Mouse (Mus musculus) neural tube, embryonic 11.5 days (tissue): ENCODE measurements around the gene Rmnd1. TPM values are rescaled to one million over a fixed set of nuclear protein-coding genes. Genes with fewer than 3 reads are reported as not detected.

Experiments used
- ATAC-seq: fragments of 200-750 bp; cut with Nextera tagmentation; 2 replicates; pipeline ENCODE4 v1.8.0; 2017; ENCODE audit warnings: moderate number of reproducible peaks, mild to moderate bottlenecking, moderate TSS enrichment, moderate library complexity; ENCODE audit not compliant: insufficient read depth, low FRiP score, low TSS enrichment
- DNase-seq: peaks from one replicate; pipeline ENCODE4 v3.0.0-alpha.2; 2015; ENCODE audit warnings: low spot score
- H3K27ac ChIP-seq: fragments of 300-500 bp; sonication (generic); 2 replicates; pipeline ENCODE4 v1.5.1; 2014; ENCODE audit warnings: low read depth, mild to moderate bottlenecking, low read length
- H3K27me3 ChIP-seq: fragments of 300-500 bp; sonication (generic); 2 replicates; pipeline ENCODE4 v1.6.1; 2014; ENCODE audit warnings: mild to moderate bottlenecking, low read length, mixed read lengths; ENCODE audit not compliant: control insufficient read depth, insufficient read depth
- H3K36me3 ChIP-seq: fragments of 300-500 bp; sonication (generic); 2 replicates; pipeline ENCODE4 v1.6.1; 2014; ENCODE audit warnings: mild to moderate bottlenecking, low read length, moderate library complexity, mixed read lengths; ENCODE audit not compliant: control insufficient read depth, insufficient read depth
- H3K4me1 ChIP-seq: fragments of 300-500 bp; sonication (generic); 2 replicates; pipeline ENCODE4 v1.6.1; 2014; ENCODE audit warnings: low read length, mixed read lengths; ENCODE audit not compliant: control insufficient read depth, insufficient read depth
- H3K4me2 ChIP-seq: fragments of 300-500 bp; sonication (generic); 2 replicates; pipeline ENCODE4 v1.6.1; 2014; ENCODE audit warnings: low read depth, mild to moderate bottlenecking, moderate library complexity
- H3K4me3 ChIP-seq: fragments of 300-500 bp; sonication (generic); 2 replicates; pipeline ENCODE4 v1.5.1; 2014; ENCODE audit warnings: low read depth, low read length
- H3K9ac ChIP-seq: fragments of 300-500 bp; sonication (generic); 2 replicates; pipeline ENCODE4 v1.6.1; 2014; ENCODE audit warnings: mild to moderate bottlenecking, low read length
- H3K9me3 ChIP-seq: fragments of 300-500 bp; sonication (generic); 2 replicates; pipeline ENCODE4 v1.6.1; 2016; ENCODE audit warnings: low read length; ENCODE audit not compliant: control insufficient read depth
- WGBS: fragments of 180-500 bp; shearing (Covaris S2); extraction: QIAGEN DNeasy Blood & Tissue Kit; methylation state at CpG from one replicate; pipeline ENCODE4 v1.1.7; 2014; 5-methylcytosine and 5-hydroxymethylcytosine counted together
- polyA plus RNA-seq: library from polyadenylated mRNA; unstranded; fragments of >200 nt; fragmentation: Nextera tagmentation; extraction: Ambion mirVana; gene quantifications from 2 replicates; pipeline ENCODE4 v1.2.1, GENCODE M21; 2014

Gene Rmnd1
- polyA plus RNA-seq, 1 experiment from 2014 or later, result 47.6 TPM

GRCm38 (mm10) chr10:4354371-4355260 is 77.6 kb downstream of the Rmnd1 start:
- Histone ChIP-seq H3K4me3 (no peak overlapping the region), H3K9ac (no peak overlapping the region), H3K27ac (no peak overlapping the region), H3K4me1 (no peaks in the 10 kb centered on the region), H3K36me3 (peaks cover 8% of the 10 kb centered on the region), H3K27me3 (no peaks in the 10 kb centered on the region), H3K4me2 (no peak overlapping the region), H3K9me3 (no peaks in the 10 kb centered on the region)
- DNase-seq (no peak), ATAC-seq (no peak)
- WGBS, result 93% methylated on average over 38 of the region's 38 CpGs

Other genes with a start within 250 kb of the Rmnd1 start
- gene Akap12, start 166.0 kb downstream of the Rmnd1 start, polyA plus RNA-seq, result 70.2 and 74.4 TPM in 2 replicates
- gene Zbtb2, start 44.3 kb downstream of the Rmnd1 start, polyA plus RNA-seq, result 20.3 and 22.3 TPM in 2 replicates
- gene Armt1, start 79 bp upstream of the Rmnd1 start, polyA plus RNA-seq, result 26.3 and 27.2 TPM in 2 replicates
- 0.19 TPM in 1 of 2 replicates, not detected in the other for gene Ccdc170, start 50.1 kb upstream of the Rmnd1 start, polyA plus RNA-seq
- 0.08 and 0.12 TPM in 2 replicates for gene Esr1, start 179.2 kb upstream of the Rmnd1 start, polyA plus RNA-seq